Mouse (Mus musculus): Measurements from ENCODE around the gene Rffl. TPM values are rescaled to one million over a fixed set of nuclear protein-coding genes. Genes with fewer than 3 reads are reported as not detected.
A peak's percentile ranks its signal among the peaks of the same experiment; 100 is the strongest.

Rffl gene
- polyA plus RNA-seq, 1 experiment from 2014 or later: 6.8 TPM

- Histone ChIP-seq H3K36me3 (no peaks in the 10 kb centered on the region), H3K27ac (ENCODE audit: poor library complexity, severe bottlenecking) (peak overlapping the region; percentile 66), H3K4me1 (replicated peaks) (peaks cover 11% of the 10 kb centered on the region), H3K4me2 (peak overlapping the region; percentile 81), H3K27me3 (replicated peaks) (no peaks in the 10 kb centered on the region), H3K4me3 (peak overlapping the region; percentile 98), H3K9me3 (replicated peaks) (no peaks in the 10 kb centered on the region), H3K9ac (peak overlapping the region; percentile 90)
- whole genome bisulfite sequencing: 3% methylated on average over 36 of the region's 36 CpGs
- ATAC-seq (ENCODE audit: insufficient number of reproducible peaks, low FRiP score): peak; percentile 68
Measured at GRCm38 (mm10) chr11:82870173-82871030, 608 bp downstream of the Rffl start.

- no peaks in the 10 kb centered on the region for H3K36me3 ChIP-seq
- no peak overlapping the region; the same call in 1 of the 2 replicates for H3K27ac ChIP-seq (ENCODE audit: poor library complexity, severe bottlenecking)
- no peaks in the 10 kb centered on the region for H3K9me3 ChIP-seq (replicated peaks)
- H3K9ac ChIP-seq: peak overlapping the region; percentile 90; the same call in 1 of the 2 replicates
- H3K4me3 ChIP-seq: peak overlapping the region; percentile 98
- peak overlapping the region; percentile 81 for H3K4me2 ChIP-seq
- H3K27me3 ChIP-seq (replicated peaks): no peaks in the 10 kb centered on the region
- H3K4me1 ChIP-seq (replicated peaks): peaks cover 4% of the 10 kb centered on the region
- no peak for ATAC-seq (ENCODE audit: insufficient number of reproducible peaks, low FRiP score)
- WGBS: 65% methylated on average over 9 of the region's 9 CpGs
Measured at GRCm38 (mm10) chr11:82869506-82870172, 1.4 kb downstream of the Rffl start.

- no peak overlapping the region for H3K27ac ChIP-seq (ENCODE audit: poor library complexity, severe bottlenecking)
- H3K4me3 ChIP-seq: no peak overlapping the region
- 59% methylated on average over 5 of the region's 5 CpGs for WGBS
- peaks cover 4% of the 10 kb centered on the region for H3K4me1 ChIP-seq (replicated peaks)
- ATAC-seq (ENCODE audit: insufficient number of reproducible peaks, low FRiP score): no peak
- no peaks in the 10 kb centered on the region for H3K27me3 ChIP-seq (replicated peaks)
- 0 out of 2 replicates have a peak overlapping the region, but pooled peaks have one; percentile 36 for H3K9ac ChIP-seq
- H3K9me3 ChIP-seq (replicated peaks): no peaks in the 10 kb centered on the region
- no peak overlapping the region for H3K4me2 ChIP-seq
- H3K36me3 ChIP-seq: no peaks in the 10 kb centered on the region
Measured at GRCm38 (mm10) chr11:82867956-82868355, 3.1 kb downstream of the Rffl start.

GRCm38 (mm10) chr11:82866850-82867564 is 4.0 kb downstream of the Rffl start:
- Histone ChIP-seq H3K27ac (ENCODE audit: poor library complexity, severe bottlenecking) (no peak overlapping the region), H3K4me3 (no peak overlapping the region), H3K4me1 (replicated peaks) (peaks cover 6% of the 10 kb centered on the region), H3K9ac (no peak overlapping the region), H3K36me3 (no peaks in the 10 kb centered on the region), H3K4me2 (no peak overlapping the region), H3K9me3 (replicated peaks) (no peaks in the 10 kb centered on the region), H3K27me3 (replicated peaks) (no peaks in the 10 kb centered on the region)
- 30% methylated on average over 7 of the region's 7 CpGs for whole genome bisulfite sequencing
- ATAC-seq (ENCODE audit: insufficient number of reproducible peaks, low FRiP score): no peak

- 74% methylated on average over 10 of the region's 10 CpGs for WGBS
- H3K36me3 ChIP-seq: no peaks in the 10 kb centered on the region
- no peak for ATAC-seq (ENCODE audit: insufficient number of reproducible peaks, low FRiP score)
- no peak overlapping the region for H3K9ac ChIP-seq
- no peak overlapping the region for H3K4me2 ChIP-seq
- H3K4me1 ChIP-seq (replicated peaks): peaks cover 12% of the 10 kb centered on the region
- H3K9me3 ChIP-seq (replicated peaks): no peaks in the 10 kb centered on the region
- no peak overlapping the region for H3K27ac ChIP-seq (ENCODE audit: poor library complexity, severe bottlenecking)
- H3K4me3 ChIP-seq: no peak overlapping the region
- H3K27me3 ChIP-seq (replicated peaks): no peaks in the 10 kb centered on the region
Measured at GRCm38 (mm10) chr11:82865957-82866356, 5.1 kb downstream of the Rffl start.

- no peaks in the 10 kb centered on the region for H3K9me3 ChIP-seq (replicated peaks)
Measured at GRCm38 (mm10) chr11:82863488-82863931, 7.5 kb downstream of the Rffl start.

GRCm38 (mm10) chr11:82863059-82863458 is 8.0 kb downstream of the Rffl start:
- H3K9ac ChIP-seq: no peak overlapping the region
- H3K4me3 ChIP-seq: no peak overlapping the region
- peaks cover 8% of the 10 kb centered on the region for H3K4me1 ChIP-seq (replicated peaks)
- 85% methylated on average over 2 of the region's 2 CpGs for WGBS
- H3K27ac ChIP-seq (ENCODE audit: poor library complexity, severe bottlenecking): no peak overlapping the region
- H3K36me3 ChIP-seq: no peaks in the 10 kb centered on the region
- H3K9me3 ChIP-seq (replicated peaks): no peaks in the 10 kb centered on the region
- no peak overlapping the region for H3K4me2 ChIP-seq
- no peaks in the 10 kb centered on the region for H3K27me3 ChIP-seq (replicated peaks)
- ATAC-seq (ENCODE audit: insufficient number of reproducible peaks, low FRiP score): no peak

More at GRCm38 (mm10) chr11:82863488-82863931, 7.5 kb downstream of the Rffl start:
- Histone ChIP-seq H3K4me3 (no peak overlapping the region), H3K27ac (ENCODE audit: poor library complexity, severe bottlenecking) (no peak overlapping the region), H3K27me3 (replicated peaks) (no peaks in the 10 kb centered on the region), H3K9ac (no peak overlapping the region), H3K4me1 (replicated peaks) (peaks cover 8% of the 10 kb centered on the region), H3K36me3 (no peaks in the 10 kb centered on the region), H3K4me2 (no peak overlapping the region)
- ATAC-seq (ENCODE audit: insufficient number of reproducible peaks, low FRiP score): no peak
- 58% methylated on average over 4 of the region's 4 CpGs for whole genome bisulfite sequencing

- Histone ChIP-seq H3K4me3 (no peak overlapping the region), H3K9me3 (replicated peaks) (no peaks in the 10 kb centered on the region), H3K9ac (no peak overlapping the region), H3K27me3 (replicated peaks) (no peaks in the 10 kb centered on the region), H3K4me1 (replicated peaks) (peaks cover 8% of the 10 kb centered on the region), H3K36me3 (no peaks in the 10 kb centered on the region), H3K27ac (ENCODE audit: poor library complexity, severe bottlenecking) (no peak overlapping the region), H3K4me2 (no peak overlapping the region)
- 74% methylated on average over 9 of the region's 9 CpGs for WGBS
- ATAC-seq (ENCODE audit: insufficient number of reproducible peaks, low FRiP score): no peak
Measured at GRCm38 (mm10) chr11:82862638-82863037, 8.4 kb downstream of the Rffl start.

- Histone ChIP-seq H3K4me3 (no peak overlapping the region), H3K9ac (no peak overlapping the region), H3K4me2 (no peak overlapping the region), H3K27me3 (replicated peaks) (no peaks in the 10 kb centered on the region), H3K4me1 (replicated peaks) (peaks cover 8% of the 10 kb centered on the region), H3K27ac (ENCODE audit: poor library complexity, severe bottlenecking) (no peak overlapping the region), H3K36me3 (no peaks in the 10 kb centered on the region), H3K9me3 (replicated peaks) (no peaks in the 10 kb centered on the region)
- ATAC-seq (ENCODE audit: insufficient number of reproducible peaks, low FRiP score): no peak
- WGBS: 67% methylated on average over 8 of the region's 8 CpGs
Measured at GRCm38 (mm10) chr11:82861558-82861957, 9.5 kb downstream of the Rffl start.

GRCm38 (mm10) chr11:82860759-82861158 is 10.3 kb downstream of the Rffl start:
- Histone ChIP-seq H3K9me3 (replicated peaks) (no peaks in the 10 kb centered on the region), H3K4me3 (no peak overlapping the region), H3K27me3 (replicated peaks) (no peaks in the 10 kb centered on the region), H3K36me3 (no peaks in the 10 kb centered on the region), H3K9ac (no peak overlapping the region), H3K4me1 (replicated peaks) (peaks cover 8% of the 10 kb centered on the region), H3K4me2 (no peak overlapping the region), H3K27ac (ENCODE audit: poor library complexity, severe bottlenecking) (no peak overlapping the region)
- WGBS: 83% methylated on average over 6 of the region's 6 CpGs
- ATAC-seq (ENCODE audit: insufficient number of reproducible peaks, low FRiP score): no peak
